Comparison of ENCODE assay signal across 17 mouse cellular contexts in the genomic region with DNA sequence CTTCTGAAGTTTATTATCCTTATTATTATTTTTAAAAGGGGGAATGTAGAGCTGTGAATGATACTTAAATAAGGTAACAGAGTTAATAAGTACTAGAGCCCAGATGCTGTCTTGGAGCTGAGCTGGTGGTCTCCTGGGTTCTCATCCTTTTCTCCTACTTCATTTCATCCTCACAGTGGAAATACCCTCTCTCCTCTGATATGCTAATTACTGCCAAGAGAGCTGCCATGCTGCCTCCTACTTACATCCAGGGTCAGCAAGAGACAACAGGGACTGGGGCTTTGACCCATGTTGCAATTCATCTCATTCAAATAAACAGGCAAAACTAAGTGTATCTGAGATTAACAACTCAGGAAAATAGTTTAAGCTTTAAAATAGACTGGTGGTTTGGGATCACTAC.
"Had no signal": no experiment of that assay in that cellular context is flagged by ENCODE, and none has a peak within 500 bp of the region (broad histone marks: within the 10 kb centered on the region; RNA-seq: fewer than 3 reads in every experiment).

No protein-coding gene starts in this region.

- H3K4me3 ChIP-seq: myocyte; neural tube, embryonic 13.5 days; neural tube, embryonic 15.5 days had no signal

- H3K9me3 ChIP-seq: neural tube, embryonic 13.5 days; neural tube, embryonic 15.5 days had no signal

- H3K36me3 ChIP-seq: neural tube, embryonic 13.5 days; neural tube, embryonic 15.5 days had no signal

- H3K27ac ChIP-seq: liver, embryonic 14.5 days; neural tube, embryonic 13.5 days; neural tube, embryonic 15.5 days had no signal

- DNase-seq: lung, adult 18-20 months; lung, postnatal 10 days; lung, postnatal 4 days; midbrain, embryonic 14.5 days; retina, postnatal 1 day; right cerebral cortex, adult 18-20 months; right cerebral cortex, postnatal 25 days; right cerebral cortex, postnatal 4 days; spleen, adult 18-20 months; thymus, adult 18-20 months; thymus, postnatal 14 days; thymus, postnatal 36 days had no signal

- H3K9ac ChIP-seq: liver, embryonic 14.5 days; lung, embryonic 14.5 days; neural tube, embryonic 13.5 days; neural tube, embryonic 15.5 days had no signal

- H3K4me1 ChIP-seq: neural tube, embryonic 13.5 days; neural tube, embryonic 15.5 days had no signal

- H3K4me2 ChIP-seq: lung, embryonic 14.5 days; neural tube, embryonic 13.5 days; neural tube, embryonic 15.5 days had no signal

- H3K27me3 ChIP-seq: neural tube, embryonic 13.5 days; neural tube, embryonic 15.5 days had no signal
